11 mouse cellular contexts compared by ENCODE assay signal in genomic region chr2:145460854-145461423, GRCm38 (mm10).
DNase-seq lines count a peak whose midpoint lies in the region; ATAC-seq lines count a peak whose summit lies in the region.
"Had no signal": no experiment of that assay in that cellular context is flagged by ENCODE, and none has a peak within 500 bp of the region (broad histone marks: within the 10 kb centered on the region; RNA-seq: fewer than 3 reads in every experiment).

No protein-coding gene starts in this region.

- 41% methylated on average over 3 of the region's 3 CpGs for WGBS in hindbrain, embryonic 13.5 days
- 60% methylated on average over 3 of the region's 3 CpGs for WGBS in hindbrain, embryonic 11.5 days
- 38% methylated on average over 3 of the region's 3 CpGs for WGBS in neural tube, embryonic 14.5 days

- no peak for DNase-seq in hindbrain, embryonic 11.5 days (ENCODE audit: low spot score)
- DNase-seq in neural tube, embryonic 10.5 days (ENCODE audit: extremely low spot score, low spot score) = no peak
- DNase-seq in fat pad, adult 2 months (ENCODE audit: extremely low read depth, low read depth, low spot score) = peak; percentile 13
- DNase-seq in right cerebral cortex, postnatal 25 days = no peak
- DNase-seq in heart, adult 9 months (ENCODE audit: low spot score in 2 of 2) = no peak
- DNase-seq: kidney, postnatal 36 days; layer of hippocampus, postnatal 36 days; right cerebral cortex, postnatal 4 days had no signal

- H3K27ac ChIP-seq in hindbrain, embryonic 13.5 days = 0 out of 2 replicates have a peak overlapping the region, but pooled peaks have one; percentile 8
- H3K27ac ChIP-seq in hindbrain, embryonic 11.5 days (ENCODE audit: low read depth, low read length) = no peak overlapping the region
- H3K27ac ChIP-seq in neural tube, embryonic 14.5 days (ENCODE audit: low read depth, low read length) = no peak overlapping the region
- H3K27ac ChIP-seq: embryonic facial prominence, embryonic 13.5 days had no signal

- no peaks in the 10 kb centered on the region for H3K9me3 ChIP-seq in hindbrain, embryonic 13.5 days
- H3K9me3 ChIP-seq in hindbrain, embryonic 11.5 days (ENCODE audit: control insufficient read depth, low read length) = no peaks in the 10 kb centered on the region
- H3K9me3 ChIP-seq in neural tube, embryonic 14.5 days (ENCODE audit: control insufficient read depth, low read length) = no peaks in the 10 kb centered on the region
- H3K9me3 ChIP-seq: embryonic facial prominence, embryonic 13.5 days had no signal

- ATAC-seq in hindbrain, embryonic 13.5 days (ENCODE audit: low FRiP score) = no peak
- no peak for ATAC-seq in hindbrain, embryonic 11.5 days (ENCODE audit: low FRiP score)
- ATAC-seq in neural tube, embryonic 14.5 days (ENCODE audit: low read depth) = peak; percentile 54; the same call in 1 of the 2 replicates

- no peak overlapping the region for H3K4me3 ChIP-seq in hindbrain, embryonic 13.5 days
- H3K4me3 ChIP-seq in hindbrain, embryonic 11.5 days (ENCODE audit: low read depth, low read length) = no peak overlapping the region
- H3K4me3 ChIP-seq in neural tube, embryonic 14.5 days (ENCODE audit: low read depth, low read length) = no peak overlapping the region
- H3K4me3 ChIP-seq: embryonic facial prominence, embryonic 13.5 days had no signal

- H3K9ac ChIP-seq in hindbrain, embryonic 13.5 days = no peak overlapping the region
- H3K9ac ChIP-seq in hindbrain, embryonic 11.5 days (ENCODE audit: low read depth, low read length) = no peak overlapping the region
- H3K9ac ChIP-seq in neural tube, embryonic 14.5 days (replicated peaks; ENCODE audit: low read depth, low read length) = no peak overlapping the region
- H3K9ac ChIP-seq: embryonic facial prominence, embryonic 13.5 days had no signal

- no peak overlapping the region for H3K4me2 ChIP-seq in hindbrain, embryonic 13.5 days
- no peak overlapping the region for H3K4me2 ChIP-seq in hindbrain, embryonic 11.5 days (replicated peaks; ENCODE audit: low read depth, low read length)
- no peak overlapping the region for H3K4me2 ChIP-seq in neural tube, embryonic 14.5 days (ENCODE audit: low read depth, low read length)
- H3K4me2 ChIP-seq: embryonic facial prominence, embryonic 13.5 days had no signal

- peaks cover 9% of the 10 kb centered on the region; the same call in 1 of the 2 replicates for H3K4me1 ChIP-seq in hindbrain, embryonic 13.5 days (replicated peaks)
- no peaks in the 10 kb centered on the region for H3K4me1 ChIP-seq in hindbrain, embryonic 11.5 days (replicated peaks; ENCODE audit: control insufficient read depth, insufficient read depth, low read length)
- no peaks in the 10 kb centered on the region for H3K4me1 ChIP-seq in neural tube, embryonic 14.5 days (ENCODE audit: control insufficient read depth, insufficient read depth, low read length)
- H3K4me1 ChIP-seq: embryonic facial prominence, embryonic 13.5 days had no signal

- no peaks in the 10 kb centered on the region for H3K27me3 ChIP-seq in hindbrain, embryonic 13.5 days
- H3K27me3 ChIP-seq in hindbrain, embryonic 11.5 days (ENCODE audit: control insufficient read depth, insufficient read depth, low read length) = no peaks in the 10 kb centered on the region
- no peaks in the 10 kb centered on the region for H3K27me3 ChIP-seq in neural tube, embryonic 14.5 days (ENCODE audit: control insufficient read depth, insufficient read depth, low read length)
- H3K27me3 ChIP-seq: embryonic facial prominence, embryonic 13.5 days had no signal

- no peaks in the 10 kb centered on the region for H3K36me3 ChIP-seq in hindbrain, embryonic 13.5 days
- no peaks in the 10 kb centered on the region for H3K36me3 ChIP-seq in hindbrain, embryonic 11.5 days (ENCODE audit: control insufficient read depth, insufficient read depth, low read length)
- no peaks in the 10 kb centered on the region for H3K36me3 ChIP-seq in neural tube, embryonic 14.5 days (ENCODE audit: control insufficient read depth, insufficient read depth, low read length)
- H3K36me3 ChIP-seq: embryonic facial prominence, embryonic 13.5 days had no signal
